Mouse (Mus musculus) c-Kit-positive CD71-positive TER-119-positive erythroid progenitor cells, embryonic 14.5 days (primary cell): ENCODE measurements around the gene Etfa.

Experiments used
- DNase-seq: peaks from one replicate; pipeline ENCODE4 v3.0.0-alpha.2; 2013; ENCODE audit warnings: low spot score

Gene Etfa

DNA sequence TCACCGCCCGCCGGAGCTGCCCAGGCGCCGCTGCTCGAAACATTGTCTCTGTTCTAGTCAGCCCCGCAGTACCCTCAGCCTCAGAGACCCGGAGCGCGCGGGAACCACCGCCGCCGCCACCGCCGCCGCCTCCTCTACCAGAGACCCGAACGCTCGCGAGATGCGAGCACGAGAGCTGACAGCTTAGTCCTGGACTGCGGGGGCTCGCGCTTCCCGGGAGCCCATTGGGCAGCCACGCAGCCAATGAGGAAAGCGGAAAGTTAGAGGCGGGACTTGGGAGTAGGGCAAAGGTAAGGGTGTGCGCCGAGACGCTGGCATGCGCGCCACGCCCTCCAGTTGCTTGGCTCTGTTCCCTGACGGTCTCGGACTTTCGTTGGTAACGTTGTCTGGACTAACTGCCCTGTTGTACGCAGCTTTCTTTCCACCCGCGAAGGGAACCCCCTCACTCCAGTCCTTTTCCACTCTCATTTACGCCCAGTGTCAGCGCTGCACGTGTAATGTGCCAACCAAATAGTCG lies at the start of gene Etfa:
TSS of gene Etfa (minus strand) at position 217 of the 517 bp plus-strand sequence.
- peak; percentile 97 for DNase-seq

DNA sequence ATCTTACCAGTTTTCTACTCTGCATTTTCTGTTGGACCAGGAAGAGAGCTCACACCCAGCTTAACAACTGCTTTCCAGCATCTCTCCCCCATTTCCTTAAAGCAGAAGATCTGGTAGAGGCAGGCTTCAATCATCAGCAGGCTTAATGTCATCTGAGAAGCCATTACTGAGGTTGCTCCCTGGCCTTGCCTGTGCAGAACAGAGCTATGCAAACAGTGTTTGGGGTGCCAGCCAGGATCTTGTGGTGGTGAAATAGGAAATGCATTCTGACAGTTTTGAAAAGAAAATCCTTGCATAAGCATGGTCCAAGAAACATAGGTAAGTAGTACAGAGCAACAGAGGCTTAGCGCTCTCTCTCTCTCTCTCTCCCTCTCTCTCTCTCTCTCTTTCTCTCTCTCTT lies 48.9 kb upstream of the Etfa start:
- DNase-seq: no peak

DNA sequence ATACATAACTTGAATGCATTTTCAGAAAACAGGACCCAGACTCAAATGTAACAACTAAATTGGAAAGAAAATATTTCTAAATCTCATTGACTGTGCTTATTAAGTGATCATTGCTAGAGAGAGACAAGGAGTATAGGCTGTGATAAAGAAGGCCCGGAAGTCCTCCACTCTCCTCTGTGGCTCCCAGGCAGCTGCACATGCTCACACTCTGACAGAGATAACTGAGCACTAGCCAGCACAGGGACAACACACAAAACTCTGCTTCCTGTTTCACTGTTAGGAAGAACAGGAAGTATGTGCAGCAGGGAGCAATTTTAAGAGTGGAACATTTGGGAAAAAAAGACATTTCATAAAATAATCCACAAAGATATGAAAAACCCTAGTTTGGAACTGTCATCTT lies 42.9 kb upstream of the Etfa start:
- DNase-seq: no peak

DNA sequence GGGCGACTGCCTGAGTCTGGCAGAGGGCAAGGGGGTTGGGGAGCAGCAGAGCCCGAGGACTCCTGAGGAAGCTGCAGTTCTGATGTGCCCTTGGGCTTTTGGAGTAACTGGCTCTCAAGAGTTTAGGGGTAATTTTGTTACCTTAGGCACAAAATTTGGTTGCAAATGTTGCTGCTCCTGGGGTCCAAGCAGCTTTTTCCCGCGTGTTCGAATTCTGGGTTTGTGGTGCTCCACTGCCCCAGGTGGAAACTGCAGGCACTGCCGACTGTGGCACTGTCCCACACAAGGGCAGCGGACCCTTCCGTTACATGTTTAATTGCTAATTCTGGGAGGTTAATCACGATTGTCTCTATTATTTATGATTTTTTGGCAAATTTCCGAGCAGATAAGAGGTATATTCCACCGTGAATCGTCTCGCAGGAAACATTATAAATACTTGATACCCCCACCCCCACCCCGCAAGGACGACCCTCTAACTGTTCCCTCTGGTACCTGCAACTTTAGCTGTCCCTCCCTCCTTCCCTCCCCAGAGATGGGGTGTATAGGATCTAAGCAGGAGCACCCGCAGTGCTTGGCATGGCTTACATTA lies 37.4 kb upstream of the Etfa start:
- DNase-seq: no peak

DNA sequence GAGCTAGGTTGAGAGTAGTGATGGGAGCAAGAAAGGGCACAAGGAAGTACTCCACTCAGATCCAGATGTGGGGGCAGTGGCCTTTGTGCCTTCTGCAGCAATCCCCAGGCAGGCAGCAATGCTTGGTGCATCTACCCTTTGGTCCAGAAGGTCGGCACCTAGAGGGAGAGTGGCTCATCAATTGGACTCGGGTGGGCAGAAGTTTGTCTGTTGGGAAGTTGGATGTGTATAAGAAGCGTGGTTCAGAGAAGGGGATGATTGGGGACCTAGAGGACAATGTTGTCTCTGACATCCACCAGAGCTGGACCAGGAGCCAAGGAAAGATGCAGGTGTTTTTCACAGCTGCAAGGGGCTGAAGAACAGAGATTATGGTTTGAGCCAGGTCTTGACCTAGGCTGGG lies 36.8 kb upstream of the Etfa start:
- DNase-seq: no peak

DNA sequence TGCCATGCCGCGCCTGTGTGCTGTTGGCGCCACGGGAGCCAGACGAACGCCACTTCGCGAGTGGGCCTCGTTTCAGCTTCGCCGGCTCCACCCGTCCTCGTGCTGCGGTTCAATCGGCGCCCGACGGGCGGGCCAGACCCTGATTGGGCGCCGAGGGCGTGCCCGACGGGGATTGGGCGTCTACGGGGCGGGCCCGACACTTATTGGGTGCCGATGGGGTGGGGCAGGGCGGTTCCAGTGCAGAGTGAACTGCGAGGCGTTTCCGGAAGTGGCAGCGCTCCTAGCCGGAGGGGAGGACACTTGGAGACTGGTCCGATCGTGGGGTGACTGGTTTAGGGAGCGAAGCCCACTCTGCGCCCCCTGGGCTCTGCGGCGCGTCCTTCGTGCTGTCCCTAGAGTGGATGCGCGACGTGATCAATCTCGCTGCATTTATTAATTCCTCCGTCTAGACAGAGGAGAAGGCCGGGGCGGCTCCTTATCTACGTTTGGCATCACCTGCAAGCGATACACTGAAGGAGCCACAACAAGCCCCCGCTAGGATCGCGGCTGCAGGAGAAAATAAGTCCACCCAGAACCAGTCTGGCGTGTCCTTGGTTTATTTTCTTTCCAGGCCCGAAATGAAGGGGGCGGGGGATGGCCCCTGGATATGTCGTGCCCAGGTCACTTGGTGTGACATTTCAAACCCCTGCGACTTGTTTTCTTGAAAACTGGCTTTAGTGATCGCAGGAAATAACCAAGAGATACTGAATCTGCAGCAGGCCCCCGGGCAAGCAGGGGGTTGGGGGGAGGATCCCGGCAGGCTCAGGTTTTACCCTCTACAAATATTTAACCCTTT lies 34.4 kb upstream of the Etfa start:
- no peak for DNase-seq

DNA sequence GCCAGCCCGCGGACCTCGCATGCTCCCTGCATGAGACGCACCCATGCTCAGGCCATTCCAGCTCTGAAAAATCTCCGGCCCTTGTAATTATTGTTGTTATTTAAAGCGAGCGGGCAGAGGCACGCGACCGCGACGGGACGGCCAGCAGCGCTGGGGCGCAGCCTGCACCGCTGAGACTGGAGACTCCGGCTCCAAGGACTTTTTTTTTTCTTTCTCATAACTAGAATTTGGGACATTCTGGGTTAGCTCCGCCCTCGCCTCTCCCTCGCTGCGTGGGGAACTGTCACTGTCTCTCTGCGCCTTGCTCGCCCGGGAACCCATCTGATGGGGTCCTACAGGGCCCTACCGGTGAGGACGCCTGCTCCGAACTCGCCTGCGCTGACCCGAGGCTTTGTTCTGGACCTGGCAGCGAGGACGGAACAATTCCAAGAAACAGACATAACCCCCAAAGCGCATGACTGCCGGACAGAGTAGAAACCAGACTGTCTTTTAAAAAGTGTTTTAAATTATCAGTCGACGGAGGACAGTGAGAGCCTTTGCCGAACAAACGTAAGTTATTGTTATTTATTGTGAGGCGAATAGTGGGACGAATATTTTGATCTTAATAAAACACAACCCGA lies 33.6 kb upstream of the Etfa start:
- DNase-seq: no peak

DNA sequence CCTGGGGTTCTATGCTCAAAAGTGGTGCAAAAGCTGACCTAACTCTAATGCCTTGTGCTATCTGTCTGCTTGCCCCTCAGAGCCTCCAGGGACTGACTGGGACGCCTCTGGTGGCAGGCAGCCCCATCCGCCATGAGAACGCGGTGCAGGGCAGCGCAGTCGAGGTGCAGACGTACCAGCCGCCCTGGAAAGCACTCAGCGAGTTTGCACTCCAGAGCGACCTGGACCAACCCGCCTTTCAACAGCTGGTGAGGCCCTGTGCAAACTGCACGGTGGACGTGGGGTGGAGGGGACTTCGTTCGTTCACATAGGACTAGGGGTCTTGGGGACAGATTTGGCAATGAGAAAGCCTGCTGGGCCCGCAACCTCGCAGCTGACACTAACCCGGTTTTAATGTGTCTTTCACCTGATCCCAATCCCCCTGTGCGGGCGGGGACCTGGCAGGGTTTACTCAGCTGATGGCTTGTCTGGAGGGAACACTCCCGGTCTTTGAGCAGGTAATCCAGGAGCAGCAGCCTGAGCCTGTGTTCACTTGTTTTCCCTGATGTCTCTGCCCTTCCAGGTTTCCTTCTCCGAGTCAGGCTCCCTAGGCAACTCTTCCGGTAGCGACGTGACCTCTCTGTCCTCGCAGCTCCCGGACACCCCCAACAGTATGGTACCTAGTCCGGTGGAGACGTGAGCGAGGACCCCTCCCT lies 33.0 kb upstream of the Etfa start:
- no peak for DNase-seq

DNA sequence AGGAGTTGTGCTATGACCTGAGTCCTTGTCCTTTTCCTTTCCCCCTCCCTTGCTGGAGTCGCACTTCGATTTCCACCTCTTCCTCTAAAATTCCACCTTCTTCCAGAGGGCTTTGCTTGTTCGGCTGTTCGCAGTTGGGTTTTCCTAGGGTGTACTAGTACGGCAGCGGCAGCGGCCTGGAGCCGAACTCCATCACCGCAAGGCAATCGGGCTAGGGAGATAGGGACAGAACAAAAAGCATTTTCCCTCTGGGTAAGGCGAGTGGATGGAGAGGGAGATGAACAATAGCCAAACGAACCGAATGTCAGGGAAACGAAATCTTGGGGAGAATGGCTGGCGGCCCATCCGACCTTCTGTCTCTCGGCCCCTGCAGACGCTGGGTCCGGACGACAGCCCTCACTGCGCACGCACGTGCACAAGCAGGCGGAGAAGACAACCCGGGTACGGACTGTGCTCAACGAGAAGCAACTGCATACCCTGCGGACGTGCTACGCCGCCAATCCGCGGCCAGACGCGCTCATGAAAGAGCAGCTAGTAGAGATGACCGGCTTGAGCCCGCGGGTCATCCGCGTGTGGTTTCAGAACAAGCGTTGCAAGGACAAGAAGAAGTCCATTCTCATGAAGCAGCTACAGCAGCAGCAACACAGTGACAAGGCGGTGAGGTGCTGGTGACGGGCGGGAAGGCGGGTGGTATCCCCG lies 31.8 kb upstream of the Etfa start:
- DNase-seq: no peak

DNA sequence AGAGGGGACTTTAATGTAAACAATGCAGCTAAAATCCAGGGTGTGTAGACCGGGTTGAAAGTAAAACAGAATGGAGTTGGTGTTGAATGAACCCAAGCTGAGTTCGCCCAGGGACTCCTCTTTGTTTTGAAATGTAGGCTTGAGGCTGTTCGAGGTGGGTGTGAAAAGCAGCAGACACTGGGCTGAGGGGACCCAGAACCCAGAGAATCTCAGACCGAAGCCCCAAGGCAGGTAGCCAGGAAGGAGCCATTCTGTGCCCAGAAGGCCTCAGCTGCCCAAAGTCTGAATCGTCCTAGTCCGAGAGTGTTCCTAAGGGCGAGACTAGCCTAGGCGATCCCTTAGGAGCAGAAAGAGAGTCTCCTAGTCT lies 31.3 kb upstream of the Etfa start:
- no peak for DNase-seq

DNA sequence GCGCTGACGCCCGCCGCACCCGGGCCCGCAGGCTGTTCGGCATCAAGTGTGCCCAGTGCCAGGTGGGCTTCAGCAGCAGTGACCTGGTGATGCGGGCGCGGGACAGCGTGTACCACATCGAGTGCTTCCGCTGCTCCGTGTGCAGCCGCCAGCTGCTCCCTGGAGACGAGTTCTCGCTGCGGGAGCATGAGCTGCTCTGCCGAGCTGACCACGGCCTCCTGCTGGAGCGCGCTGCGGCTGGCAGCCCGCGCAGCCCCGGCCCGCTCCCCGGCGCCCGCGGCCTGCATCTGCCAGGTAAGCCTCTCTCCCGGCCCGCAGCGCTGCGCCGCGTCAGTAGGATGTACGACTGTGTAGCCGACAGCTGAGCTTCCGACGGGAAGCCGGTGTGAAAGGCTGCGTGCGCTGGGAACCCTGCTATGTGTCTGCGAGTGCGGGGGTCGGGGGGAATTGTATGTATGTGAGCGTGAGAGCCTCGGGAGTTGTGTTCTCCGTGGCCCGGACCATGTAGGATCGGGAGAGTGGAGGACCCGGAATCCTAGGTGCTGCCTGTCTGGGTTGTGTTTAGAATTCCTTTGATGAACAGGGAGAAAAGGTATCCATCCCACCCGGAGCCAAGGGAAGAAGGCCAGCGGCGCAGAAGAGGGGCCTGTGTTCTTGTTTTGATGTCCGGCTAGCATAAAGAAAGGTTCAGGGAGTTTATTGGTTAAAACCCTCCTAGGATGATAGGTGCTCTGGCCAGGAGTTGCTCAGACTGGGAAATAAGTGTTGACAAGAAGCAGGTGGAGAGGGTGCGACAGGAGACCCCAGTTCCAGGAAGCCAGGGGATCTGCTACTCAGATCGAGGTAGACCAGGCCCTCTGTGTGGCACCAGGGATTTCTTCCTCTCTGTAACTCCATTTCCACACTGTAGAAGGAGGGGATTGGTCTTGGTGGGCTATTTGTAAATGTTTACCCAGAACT lies 30.6 kb upstream of the Etfa start:
- no peak for DNase-seq

DNA sequence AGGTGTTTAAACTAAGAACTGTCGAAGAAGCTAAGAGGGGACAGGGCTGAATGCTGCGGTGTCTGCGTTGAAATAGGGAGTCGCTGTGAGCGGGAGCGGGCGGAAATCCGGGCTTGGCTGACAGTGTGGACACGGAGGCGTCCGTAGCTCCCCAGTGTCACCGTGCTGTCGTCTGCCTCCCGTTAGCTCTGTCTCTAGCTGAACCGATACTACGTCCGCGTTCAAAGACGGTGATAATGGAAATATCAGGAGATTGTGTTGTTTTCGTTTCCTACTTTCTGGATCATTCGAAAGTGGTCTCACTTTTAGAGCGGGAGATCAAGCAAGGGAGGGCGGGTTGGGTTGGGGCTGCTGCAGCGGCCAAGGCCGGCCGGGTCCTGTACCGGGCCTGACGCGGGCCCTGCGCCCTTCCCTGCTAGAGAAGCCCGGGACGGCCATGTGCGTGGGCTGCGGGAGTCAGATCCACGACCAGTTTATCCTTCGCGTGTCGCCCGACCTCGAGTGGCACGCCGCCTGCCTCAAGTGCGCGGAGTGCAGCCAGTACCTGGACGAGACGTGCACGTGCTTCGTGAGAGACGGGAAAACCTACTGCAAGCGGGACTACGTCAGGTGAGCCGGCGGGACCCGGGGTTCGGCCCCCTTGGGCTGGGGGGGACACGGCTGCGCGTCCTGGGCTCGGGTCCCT lies 29.8 kb upstream of the Etfa start:
- DNase-seq: no peak

DNA sequence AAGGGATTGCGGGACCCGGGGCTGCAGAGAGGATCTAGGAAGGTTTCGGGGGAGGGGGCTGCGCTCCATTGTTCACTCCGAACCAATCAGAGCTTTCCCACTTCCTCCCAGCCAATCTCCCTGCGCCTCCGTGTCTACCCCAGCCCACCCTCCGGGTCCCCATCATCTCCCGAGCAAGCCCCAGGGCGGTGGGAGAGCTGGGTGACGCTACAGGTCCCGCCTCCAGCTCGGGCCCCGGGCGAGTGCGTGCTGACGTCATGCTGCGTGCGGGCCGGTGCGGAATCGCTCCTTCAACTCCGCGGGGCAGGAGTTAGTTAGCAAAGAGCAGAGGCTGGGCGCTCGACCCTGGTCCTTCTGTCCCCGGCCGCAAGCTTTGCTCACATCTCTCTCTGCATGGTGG lies 28.8 kb upstream of the Etfa start:
- no peak for DNase-seq

DNA sequence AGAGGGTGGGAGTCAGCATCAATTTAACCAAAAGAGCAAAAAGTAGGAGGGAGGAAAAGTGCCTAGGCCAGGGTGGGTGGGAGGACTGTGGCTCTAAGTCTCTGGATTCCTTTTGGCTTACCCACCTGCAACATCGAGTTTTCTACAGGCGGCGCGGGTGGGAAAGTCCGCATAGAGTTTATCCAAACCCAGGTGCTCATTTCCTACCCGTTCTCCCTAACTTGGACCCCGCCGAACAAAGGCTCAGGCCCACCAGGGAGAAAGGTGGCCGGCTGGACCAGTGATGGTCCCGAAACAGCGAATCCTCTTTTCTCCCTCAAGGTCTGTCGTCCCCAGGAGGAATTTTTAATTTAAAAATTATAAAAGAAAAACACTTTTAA lies 28.3 kb upstream of the Etfa start:
- DNase-seq: no peak

DNA sequence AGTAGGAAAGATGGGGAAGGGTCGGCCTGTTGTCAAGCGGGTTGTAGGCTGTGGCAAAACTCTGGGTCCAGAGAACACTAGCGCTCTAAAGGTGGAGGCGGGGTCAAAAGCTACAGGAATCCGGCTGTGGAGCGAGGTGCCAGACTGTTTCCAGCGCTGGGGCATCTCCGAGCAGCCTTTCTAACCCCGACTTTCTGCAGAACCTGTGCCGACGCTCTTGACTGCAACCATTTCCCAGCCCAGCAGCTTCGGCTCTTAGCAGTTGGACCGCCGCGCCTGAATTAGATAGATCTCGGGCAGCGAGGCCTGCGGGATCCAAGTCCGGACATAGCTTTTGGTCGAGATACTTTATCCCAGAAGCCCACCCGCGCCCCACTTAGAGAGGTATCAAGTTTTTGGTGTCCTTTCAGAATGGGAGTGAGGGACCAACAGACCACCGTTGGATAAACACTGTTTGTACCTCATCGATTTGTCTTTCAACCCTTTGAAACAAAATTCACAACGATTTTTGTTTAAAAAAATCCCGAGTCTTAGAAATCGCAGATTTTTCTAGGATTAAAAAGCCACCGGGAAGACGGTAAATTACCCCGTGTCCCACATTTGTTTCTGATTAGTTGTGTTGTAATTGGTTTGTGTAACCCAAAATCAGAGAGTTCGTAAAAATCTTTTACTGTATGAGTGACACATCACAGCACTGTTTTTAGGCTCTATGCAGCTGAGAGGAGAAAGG lies 27.8 kb upstream of the Etfa start:
- DNase-seq: no peak

DNA sequence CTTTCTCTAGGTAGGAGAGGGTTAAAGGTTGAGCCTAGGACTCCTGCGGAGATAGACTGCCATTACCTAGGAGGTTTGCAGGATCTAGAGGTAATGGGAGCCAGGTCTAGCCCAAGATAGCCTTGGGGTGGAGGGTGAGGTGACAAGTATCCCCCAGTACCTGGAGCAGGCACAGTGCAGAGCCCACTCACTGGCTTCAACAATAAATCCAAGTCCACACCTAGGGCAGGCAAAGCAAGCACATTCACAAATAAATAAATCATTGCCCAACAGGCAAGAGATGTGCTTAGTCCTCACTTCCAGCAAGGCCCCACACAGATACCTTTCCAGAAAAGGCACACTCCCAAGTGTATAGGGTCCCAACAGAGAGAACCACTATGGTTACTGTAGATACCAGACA lies 27.0 kb upstream of the Etfa start:
- no peak for DNase-seq

DNA sequence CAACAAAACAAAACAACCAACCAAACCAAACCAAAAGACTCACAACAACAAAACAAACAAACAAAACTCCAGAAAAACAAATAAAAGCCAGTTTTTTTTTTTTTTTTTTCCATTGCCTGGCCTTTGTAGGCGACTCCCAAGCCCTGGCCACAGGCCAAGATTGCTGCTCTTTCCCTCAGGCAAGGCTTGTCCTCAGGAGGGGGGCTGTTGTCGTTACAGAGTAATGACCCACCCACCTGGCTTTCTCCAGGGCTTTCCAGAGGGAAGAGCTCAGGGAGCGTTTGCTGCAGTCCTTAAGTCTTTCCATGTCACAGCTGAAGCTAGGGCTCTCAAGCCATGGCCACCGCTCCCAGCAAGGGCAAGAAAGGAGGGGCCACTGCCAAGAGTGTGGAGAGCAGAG lies 26.3 kb upstream of the Etfa start, which contains the start of gene Isl2:
TSS of gene Isl2 (plus strand) at position 296 of the 400 bp plus-strand sequence.
- no peak for DNase-seq

DNA sequence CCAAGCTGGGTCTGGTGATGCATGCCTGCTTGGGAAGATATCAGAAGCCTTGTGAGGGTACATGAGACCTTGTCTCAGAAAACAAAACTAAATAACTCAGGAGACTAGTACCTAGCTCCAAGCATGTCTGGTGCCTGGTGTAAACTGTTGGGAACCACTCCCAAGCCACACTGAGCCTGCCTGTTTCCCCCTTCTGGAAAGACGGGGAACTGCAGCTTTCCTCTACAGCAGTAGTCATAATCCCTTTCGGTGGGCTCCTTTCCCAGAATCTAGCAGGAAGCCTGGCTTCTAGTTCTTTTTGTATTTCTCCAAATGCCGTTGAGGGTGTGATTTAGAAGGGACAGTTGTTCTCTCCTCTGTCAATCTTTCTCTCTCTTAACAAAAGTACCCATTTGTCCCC lies 23.9 kb upstream of the Etfa start:
- peak; percentile 29 for DNase-seq

DNA sequence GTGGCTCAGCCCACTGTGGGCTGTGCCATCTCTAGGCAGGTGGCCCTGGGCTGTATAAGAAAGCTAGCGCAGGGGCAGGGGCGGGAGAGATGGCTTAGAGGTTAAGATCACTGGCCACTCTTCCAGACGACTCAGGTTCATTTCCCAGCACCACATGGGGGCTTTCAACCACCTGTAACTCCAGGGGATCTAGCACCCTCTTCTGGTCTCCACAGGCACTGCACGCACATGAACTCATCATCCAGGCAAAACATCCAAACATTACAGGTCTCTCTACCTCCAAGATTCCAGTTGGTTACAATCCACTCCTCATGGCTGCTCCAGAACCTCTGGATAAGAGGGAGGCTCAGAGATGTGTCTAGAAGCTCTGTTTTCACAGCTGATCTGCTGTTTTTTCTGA lies 13.7 kb upstream of the Etfa start:
- DNase-seq: peak; percentile 40
